Mouse (Mus musculus) hindbrain, embryonic 15.5 days (tissue): ENCODE measurements around the gene Dnmbp. TPM values are rescaled to one million over a fixed set of nuclear protein-coding genes. Genes with fewer than 3 reads are reported as not detected.

Source experiments
- ATAC-seq: fragments of 200-750 bp; cut with Nextera tagmentation; 2 replicates; pipeline ENCODE4 v1.8.0; 2017; ENCODE audit warnings: low read depth, moderate number of reproducible peaks, moderate TSS enrichment; ENCODE audit not compliant: low FRiP score
- H3K27ac ChIP-seq: fragments of 300-500 bp; sonication (generic); replicated peaks from 2 replicates; pipeline ENCODE4 v1.5.1; 2015; ENCODE audit warnings: mild to moderate bottlenecking, inconsistent platforms
- H3K27me3 ChIP-seq: fragments of 300-500 bp; sonication (generic); 2 replicates; pipeline ENCODE4 v1.6.1; 2015; ENCODE audit warnings: control low read depth, inconsistent platforms
- H3K36me3 ChIP-seq: fragments of 300-500 bp; sonication (generic); 2 replicates; pipeline ENCODE4 v1.6.1; 2015; ENCODE audit warnings: control low read depth, inconsistent platforms
- H3K4me1 ChIP-seq: fragments of 300-500 bp; sonication (generic); replicated peaks from 2 replicates; pipeline ENCODE4 v1.6.1; 2015; ENCODE audit warnings: control low read depth, inconsistent platforms
- H3K4me2 ChIP-seq: fragments of 300-500 bp; sonication (generic); 2 replicates; pipeline ENCODE4 v1.6.1; 2015; ENCODE audit warnings: moderate library complexity, mild to moderate bottlenecking, inconsistent platforms
- H3K4me3 ChIP-seq: fragments of 300-500 bp; sonication (generic); 2 replicates; pipeline ENCODE4 v1.5.1; 2015; ENCODE audit warnings: mild to moderate bottlenecking, inconsistent platforms
- H3K9ac ChIP-seq: fragments of 300-500 bp; sonication (generic); 2 replicates; pipeline ENCODE4 v1.6.1; 2015; ENCODE audit warnings: inconsistent platforms
- H3K9me3 ChIP-seq: fragments of 300-500 bp; sonication (generic); 2 replicates; pipeline ENCODE4 v1.6.1; 2016; ENCODE audit warnings: control low read depth, inconsistent platforms
- WGBS: fragments of 180-500 bp; shearing (Covaris S2); methylation state at CpG from one replicate; pipeline ENCODE4 v1.1.7; 2015; 5-methylcytosine and 5-hydroxymethylcytosine counted together
- polyA plus RNA-seq: library from polyadenylated mRNA; unstranded; fragments of >200 nt; fragmentation: Nextera tagmentation; extraction: Ambion mirVana; gene quantifications from 2 replicates; pipeline ENCODE4 v1.2.1, GENCODE M21; 2015

Gene Dnmbp
- polyA plus RNA-seq, 1 experiment from 2014 or later, result 9.1 TPM

DNA sequence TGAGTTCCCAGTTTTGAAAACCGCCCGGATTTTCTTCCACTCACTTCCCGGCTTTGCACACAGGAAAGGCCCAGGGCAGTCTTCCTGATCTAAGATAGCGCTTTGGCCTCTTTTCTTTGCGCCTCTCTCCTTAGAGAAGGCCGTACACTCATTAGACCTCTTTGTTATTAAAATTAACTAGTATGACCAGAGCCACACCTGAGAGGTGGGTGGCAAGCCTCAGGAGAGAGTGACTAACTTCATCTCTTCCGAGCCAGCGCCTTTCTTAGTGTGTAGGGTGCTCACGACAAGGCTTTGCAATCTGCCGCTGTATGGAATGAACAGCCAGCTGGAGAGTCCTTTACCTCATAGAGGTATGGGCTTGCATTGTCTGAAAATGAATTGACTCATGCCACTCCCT lies 136.1 kb downstream of the Dnmbp start:
- no peaks in the 10 kb centered on the region for H3K4me1 ChIP-seq
- H3K27me3 ChIP-seq, result no peaks in the 10 kb centered on the region
- no peak overlapping the region for H3K9ac ChIP-seq
- H3K27ac ChIP-seq, result no peak overlapping the region
- ATAC-seq, result no peak
- no peak overlapping the region for H3K4me2 ChIP-seq
- no peaks in the 10 kb centered on the region for H3K9me3 ChIP-seq
- no peaks in the 10 kb centered on the region for H3K36me3 ChIP-seq
- H3K4me3 ChIP-seq, result no peak overlapping the region
- WGBS, result 85% methylated on average over 10 of the region's 10 CpGs

DNA sequence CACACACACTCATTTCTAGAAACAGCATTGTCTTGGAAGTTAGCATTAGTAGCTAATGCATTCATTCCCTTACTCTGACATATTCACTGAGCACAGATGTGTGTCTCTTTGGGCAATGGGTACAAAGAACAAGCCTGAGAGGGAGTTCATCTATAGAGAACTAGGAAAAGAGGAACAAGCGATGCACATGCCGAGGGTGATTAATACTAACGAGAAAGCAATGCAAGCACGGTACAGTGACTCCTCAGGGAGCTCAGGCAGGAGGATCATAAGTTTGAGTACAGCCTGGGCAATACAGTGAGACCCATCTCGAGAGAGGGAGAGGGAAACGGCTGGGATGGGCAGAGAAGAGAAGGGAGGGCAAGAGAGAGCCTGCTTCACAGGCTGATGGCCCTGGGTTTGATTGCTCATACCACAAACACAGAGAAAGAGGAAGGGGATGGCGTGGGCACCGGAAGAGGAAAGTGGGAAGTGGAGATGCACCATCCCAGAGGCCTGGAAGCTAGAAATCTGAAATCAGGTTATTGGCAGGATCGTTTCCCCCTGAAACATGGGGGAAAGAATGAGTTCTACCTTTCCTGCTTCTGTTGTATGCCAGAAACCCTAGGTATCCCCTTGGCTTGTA lies 138.5 kb downstream of the Dnmbp start:
- Histone ChIP-seq H3K4me3 (no peak overlapping the region), H3K9me3 (no peaks in the 10 kb centered on the region), H3K9ac (no peak overlapping the region), H3K4me2 (no peak overlapping the region), H3K27ac (no peak overlapping the region), H3K27me3 (no peaks in the 10 kb centered on the region), H3K4me1 (no peaks in the 10 kb centered on the region), H3K36me3 (no peaks in the 10 kb centered on the region)
- WGBS, result 83% methylated on average over 9 of the region's 9 CpGs
- ATAC-seq, result no peak

DNA sequence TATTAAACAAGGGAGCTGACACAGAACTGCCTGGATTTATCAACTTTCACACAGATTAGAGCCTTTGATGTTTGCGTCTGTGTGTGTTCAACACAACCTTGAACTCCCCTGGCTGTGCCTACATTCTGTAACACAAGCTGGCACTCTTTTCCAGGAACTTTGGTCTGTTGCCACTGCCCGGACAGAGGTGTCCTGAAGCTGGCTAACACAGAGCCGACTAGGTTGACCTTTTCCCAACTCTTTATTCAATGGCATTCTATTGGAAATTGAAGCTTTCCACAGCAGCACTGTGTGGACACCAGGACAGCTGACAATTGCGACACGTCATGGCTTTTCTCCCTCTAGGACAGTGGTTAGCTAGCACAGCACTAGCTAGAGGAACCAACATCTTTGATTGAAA lies 142.8 kb downstream of the Dnmbp start:
- 78% methylated on average over 5 of the region's 5 CpGs for WGBS
- Histone ChIP-seq H3K9ac (no peak overlapping the region), H3K4me3 (no peak overlapping the region), H3K36me3 (no peaks in the 10 kb centered on the region), H3K4me1 (no peaks in the 10 kb centered on the region), H3K4me2 (no peak overlapping the region), H3K27ac (no peak overlapping the region), H3K9me3 (no peaks in the 10 kb centered on the region), H3K27me3 (no peaks in the 10 kb centered on the region)
- no peak for ATAC-seq

Other genes with a start within 250 kb of the Dnmbp start
- 6.5 and 7.8 TPM in 2 replicates for gene Cutc, start 187.2 kb downstream of the Dnmbp start, polyA plus RNA-seq
- gene Cox15, start 187.2 kb downstream of the Dnmbp start, polyA plus RNA-seq, result 12.9 and 13.9 TPM in 2 replicates
- 0.12 and 0.14 TPM in 2 replicates for gene Abcc2, start 158.0 kb downstream of the Dnmbp start, polyA plus RNA-seq
- 0.25 and 0.26 TPM in 2 replicates for gene Cpn1, start 46.4 kb upstream of the Dnmbp start, polyA plus RNA-seq
- 0.13 TPM in 1 of 2 replicates, not detected in the other for gene Cyp2c23, start 89.0 kb upstream of the Dnmbp start, polyA plus RNA-seq
- gene Erlin1, start 129.6 kb upstream of the Dnmbp start, polyA plus RNA-seq, result 21.6 and 22.9 TPM in 2 replicates
- 58.4 and 60.0 TPM in 2 replicates for gene Chuk, start 167.3 kb upstream of the Dnmbp start, polyA plus RNA-seq
- gene Cwf19l1, start 195.7 kb upstream of the Dnmbp start, polyA plus RNA-seq, result 29.8 and 30.1 TPM in 2 replicates
- 155 and 158 TPM in 2 replicates for gene Bloc1s2, start 206.3 kb upstream of the Dnmbp start, polyA plus RNA-seq